Mouse (Mus musculus): Measurements from ENCODE around the gene St8sia1. TPM values are rescaled to one million over a fixed set of nuclear protein-coding genes. Genes with fewer than 3 reads are reported as not detected.

The St8sia1 gene
- total RNA-seq, 1 experiment from 2014 or later = 1.9 TPM

DNA sequence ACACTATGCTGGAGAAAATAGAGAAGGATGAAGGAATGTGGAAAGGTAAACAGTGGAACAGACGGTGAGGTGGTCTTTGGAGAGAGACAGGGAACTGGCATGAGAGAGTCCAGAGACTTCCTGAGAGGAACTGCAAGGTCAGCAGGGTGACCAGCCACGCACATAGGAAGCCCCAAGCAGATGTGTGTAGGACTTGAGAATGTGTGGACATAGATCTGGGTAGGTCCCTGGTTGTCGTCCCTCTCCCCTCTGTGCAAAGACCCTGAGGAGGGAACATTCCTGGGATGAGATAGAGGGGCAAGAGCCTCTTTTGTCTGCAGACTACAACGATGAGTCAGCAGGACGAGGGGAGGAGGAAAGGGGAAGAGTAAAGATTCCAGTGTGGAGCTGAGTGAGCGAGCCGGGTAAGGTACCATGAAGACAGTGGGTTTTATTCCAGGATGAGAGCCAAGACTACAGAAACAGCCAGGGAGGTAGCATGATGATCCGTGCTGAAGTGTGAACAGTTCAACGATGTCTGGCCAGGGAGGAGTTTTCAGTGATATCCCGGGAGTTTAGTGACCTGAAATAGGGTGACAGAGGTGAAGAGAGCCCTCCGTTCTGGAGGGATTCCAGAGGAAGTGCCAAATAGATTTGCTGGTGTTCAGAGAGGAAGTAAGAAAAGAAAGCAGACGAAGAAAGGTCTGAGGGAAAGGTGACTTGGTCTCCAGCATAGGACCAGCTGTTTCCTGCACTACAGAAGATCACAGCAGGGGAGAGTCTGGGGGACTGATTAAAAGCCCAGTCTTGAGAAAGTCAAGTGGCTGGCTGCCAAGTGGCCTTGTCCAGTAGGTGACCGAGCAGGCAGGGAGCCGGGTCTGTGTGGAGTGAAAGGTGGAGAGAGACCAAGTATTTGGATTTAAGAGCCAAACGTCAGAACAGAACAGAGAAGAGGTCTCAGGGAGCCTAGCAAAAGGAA lies 85.2 kb downstream of the St8sia1 start:
- no peak for ATAC-seq (ENCODE audit: extremely low read depth, insufficient number of reproducible peaks, low FRiP score, poor library complexity, severe bottlenecking)

DNA sequence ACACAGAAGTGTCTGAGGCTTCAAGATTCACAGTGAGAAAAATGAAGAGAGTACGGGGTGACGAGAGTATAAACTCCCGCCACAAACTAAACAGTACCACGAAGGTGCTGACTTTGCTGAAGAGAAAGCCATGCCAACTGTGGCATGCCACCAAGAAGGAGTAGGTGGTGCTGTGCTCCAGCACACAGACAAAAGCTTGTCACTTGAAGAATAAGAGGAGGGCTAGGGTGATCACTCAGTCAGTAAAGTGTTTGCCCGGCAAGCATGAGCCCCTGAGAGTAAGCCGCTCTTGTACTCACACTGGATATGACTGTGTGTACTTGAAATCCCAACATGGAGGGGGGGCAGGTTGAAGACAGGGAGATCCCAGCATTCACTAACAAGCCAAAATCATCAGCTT lies 87.0 kb downstream of the St8sia1 start:
- ATAC-seq (ENCODE audit: extremely low read depth, insufficient number of reproducible peaks, low FRiP score, poor library complexity, severe bottlenecking) = no peak

DNA sequence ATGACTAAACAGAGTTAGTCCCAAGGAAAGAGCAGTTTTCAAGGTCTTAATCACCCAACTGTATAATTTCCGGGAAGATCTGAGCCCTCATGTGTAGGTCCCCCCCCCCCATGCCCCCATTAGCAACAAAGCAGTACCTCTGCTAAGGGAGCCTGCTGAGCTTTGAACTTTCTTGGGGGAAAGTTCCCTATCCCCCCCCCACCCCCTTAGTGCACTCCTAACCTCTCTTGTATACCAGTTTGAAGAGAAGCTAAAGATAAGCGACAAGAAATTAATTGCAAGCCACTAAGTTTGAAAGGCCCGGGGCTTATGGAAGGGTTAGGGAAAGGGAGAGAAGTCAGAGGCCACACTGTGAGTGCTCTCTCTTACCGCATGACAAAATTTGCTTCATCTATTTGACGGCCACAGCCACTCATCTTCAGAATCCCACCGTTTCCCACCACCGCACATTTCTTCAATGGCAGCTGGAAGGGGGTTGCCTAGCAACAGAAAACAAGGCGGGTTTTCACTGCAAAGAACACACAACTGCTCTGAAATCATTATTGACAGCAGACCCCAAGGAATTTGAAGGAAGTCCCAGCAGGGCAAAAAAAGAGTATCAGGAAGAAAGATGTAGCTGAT lies 87.9 kb downstream of the St8sia1 start:
- ATAC-seq (ENCODE audit: extremely low read depth, insufficient number of reproducible peaks, low FRiP score, poor library complexity, severe bottlenecking) = no peak

DNA sequence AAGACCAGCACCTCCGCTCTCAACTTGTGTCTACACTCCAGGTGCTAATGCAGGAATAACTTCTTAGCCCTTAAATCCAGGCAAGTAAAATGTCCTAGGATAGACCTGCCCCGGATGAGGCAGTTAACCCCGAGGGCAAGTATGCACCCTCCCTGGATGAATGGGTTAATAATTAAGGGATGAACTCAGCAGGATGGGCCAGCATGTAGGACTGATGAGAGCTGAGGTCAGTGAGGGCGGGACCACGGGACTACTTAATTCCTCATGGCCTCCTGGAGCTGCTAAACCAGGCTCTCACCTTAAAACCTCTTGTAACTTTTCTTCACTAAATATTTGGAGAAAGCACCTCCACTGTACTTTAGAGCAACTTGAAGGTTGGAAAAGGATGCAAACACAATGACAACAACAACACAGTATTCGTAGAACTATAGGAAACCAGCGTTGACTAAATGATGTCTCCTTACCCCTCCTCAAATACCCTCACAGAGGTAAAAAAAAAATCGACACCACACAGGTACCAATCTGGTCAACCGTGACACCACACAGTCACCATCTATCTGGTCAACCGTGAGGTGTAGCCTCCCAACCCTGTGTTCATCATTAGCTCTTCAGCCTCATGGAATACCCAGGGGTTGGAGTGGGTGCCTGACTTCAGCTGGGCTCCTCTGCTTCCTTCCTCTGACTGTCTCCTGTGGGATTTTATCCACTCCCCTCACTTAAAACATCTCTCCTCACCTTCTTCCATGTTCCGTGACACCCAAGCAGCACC lies 90.3 kb downstream of the St8sia1 start:
- no peak for ATAC-seq (ENCODE audit: extremely low read depth, insufficient number of reproducible peaks, low FRiP score, poor library complexity, severe bottlenecking)

DNA sequence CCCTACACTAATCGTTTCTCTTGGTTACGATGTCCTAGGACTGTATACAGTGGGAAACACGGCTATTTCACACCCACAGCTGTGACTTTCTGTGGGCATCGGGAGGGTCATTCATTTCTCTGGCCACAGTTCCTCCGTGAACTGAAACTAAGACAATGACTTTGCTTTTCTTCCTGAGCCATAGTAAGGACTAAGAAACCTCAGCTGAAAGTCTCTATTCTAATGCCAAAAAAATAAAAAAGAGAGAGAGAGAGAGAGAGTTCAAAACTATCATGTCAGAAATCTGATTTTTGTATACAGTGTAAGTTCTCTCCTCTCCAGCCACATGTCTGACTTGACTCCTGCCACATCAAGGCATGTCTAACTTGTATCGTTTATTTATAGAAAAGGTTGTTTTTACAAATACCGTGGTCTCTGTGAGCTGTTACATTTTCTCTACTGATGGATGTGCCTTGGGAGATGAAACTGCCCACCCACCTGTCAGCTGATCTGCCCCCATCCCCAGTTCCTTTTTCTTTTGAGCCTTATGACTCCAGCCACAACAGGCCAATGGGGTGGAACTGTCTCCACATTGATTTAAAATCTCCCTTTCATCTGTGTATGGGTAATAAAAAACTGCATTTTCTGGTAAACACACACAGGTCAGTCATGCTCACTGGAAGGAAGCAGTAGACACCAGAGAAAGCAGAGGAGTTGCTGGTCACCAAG lies 94.4 kb downstream of the St8sia1 start:
- no peak for ATAC-seq (ENCODE audit: extremely low read depth, insufficient number of reproducible peaks, low FRiP score, poor library complexity, severe bottlenecking)

DNA sequence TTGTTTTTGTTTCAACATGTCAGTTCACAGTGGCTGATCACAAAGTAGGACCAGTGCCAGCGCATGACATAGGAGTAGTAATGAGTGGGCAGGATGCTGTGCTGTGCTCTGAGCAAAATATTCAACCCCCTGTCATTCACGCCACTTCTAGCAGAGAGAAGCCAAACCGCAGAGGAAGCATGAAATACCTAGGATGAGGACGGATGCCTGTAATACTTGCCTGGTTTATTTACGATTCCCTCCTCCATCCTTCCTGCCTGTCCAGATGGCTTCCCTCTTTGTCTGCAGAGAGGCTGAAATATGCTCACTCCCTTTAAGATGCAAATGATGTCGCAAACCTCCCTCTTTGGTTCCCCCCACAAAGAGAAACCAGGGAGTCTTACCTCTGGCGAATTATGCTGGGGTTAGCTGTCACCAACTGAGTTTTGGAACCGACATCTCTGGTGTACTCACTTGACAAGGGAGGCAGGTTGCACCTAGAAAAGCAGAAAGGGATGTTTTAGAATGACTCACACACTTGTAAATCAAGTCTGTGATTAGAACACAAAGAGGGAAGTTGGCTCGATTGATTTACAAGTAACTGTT lies 96.7 kb downstream of the St8sia1 start:
- 0 out of 2 replicates have a peak, but pooled peaks have one; percentile 19 for ATAC-seq (ENCODE audit: extremely low read depth, insufficient number of reproducible peaks, low FRiP score, poor library complexity, severe bottlenecking)

DNA sequence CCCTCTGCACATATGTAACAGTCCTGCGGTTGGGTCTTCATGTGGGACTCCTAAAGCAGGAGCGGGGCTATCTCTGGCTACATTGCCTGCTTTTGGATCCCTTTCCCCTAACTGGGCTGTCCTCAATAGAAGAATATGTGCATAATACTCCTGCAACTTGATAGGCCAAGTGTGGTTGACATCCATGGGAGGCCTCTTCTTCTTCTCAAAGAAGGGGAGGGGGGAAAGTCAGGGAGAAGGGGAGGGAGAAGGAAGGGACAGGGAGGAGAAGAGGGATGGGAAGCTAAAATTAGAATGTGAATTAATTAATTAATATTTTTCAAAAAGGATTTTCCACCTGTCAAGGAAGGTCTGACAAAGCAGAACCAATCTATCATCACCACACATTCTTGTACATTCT lies 97.2 kb downstream of the St8sia1 start:
- no peak for ATAC-seq (ENCODE audit: extremely low read depth, insufficient number of reproducible peaks, low FRiP score, poor library complexity, severe bottlenecking)

DNA sequence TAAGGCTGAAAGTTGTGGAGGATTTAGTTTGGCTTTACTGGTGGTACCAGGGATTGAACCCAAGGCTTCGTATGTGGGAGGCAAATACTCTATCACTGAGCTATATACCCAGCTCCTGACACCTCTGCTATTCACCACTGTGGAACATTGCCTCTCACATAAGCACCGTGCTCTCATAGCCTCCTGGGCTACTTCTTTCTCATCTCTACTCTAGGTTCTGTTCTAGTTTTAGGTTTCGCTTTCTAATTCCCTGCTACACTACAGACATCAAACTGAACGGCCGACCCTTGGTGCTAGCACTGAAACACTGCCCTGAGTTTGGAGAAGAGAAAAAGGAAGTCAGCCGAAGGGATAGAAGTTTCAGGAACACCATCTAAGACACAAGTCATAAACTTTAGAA lies 99.1 kb downstream of the St8sia1 start:
- ATAC-seq (ENCODE audit: extremely low read depth, insufficient number of reproducible peaks, low FRiP score, poor library complexity, severe bottlenecking) = no peak

DNA sequence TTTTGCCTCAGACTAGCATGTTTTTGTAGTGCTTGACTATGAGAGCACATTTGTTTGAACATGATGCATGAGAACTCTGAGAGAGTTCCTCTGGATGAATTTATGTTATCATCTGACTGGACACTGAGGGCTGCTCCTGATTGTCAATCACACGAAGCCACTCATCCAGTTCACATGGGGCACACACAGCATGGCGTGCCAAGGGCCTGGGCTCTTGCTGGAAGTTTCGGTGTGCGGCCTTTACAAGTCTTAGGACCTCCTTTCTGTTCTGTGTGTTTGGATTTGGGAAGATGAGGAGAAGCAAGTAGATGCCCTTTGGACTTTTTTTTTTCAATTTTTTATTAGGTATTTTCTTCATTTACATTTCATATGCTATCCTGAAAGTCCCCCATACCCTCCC lies 100.4 kb downstream of the St8sia1 start:
- no peak for ATAC-seq (ENCODE audit: extremely low read depth, insufficient number of reproducible peaks, low FRiP score, poor library complexity, severe bottlenecking)

DNA sequence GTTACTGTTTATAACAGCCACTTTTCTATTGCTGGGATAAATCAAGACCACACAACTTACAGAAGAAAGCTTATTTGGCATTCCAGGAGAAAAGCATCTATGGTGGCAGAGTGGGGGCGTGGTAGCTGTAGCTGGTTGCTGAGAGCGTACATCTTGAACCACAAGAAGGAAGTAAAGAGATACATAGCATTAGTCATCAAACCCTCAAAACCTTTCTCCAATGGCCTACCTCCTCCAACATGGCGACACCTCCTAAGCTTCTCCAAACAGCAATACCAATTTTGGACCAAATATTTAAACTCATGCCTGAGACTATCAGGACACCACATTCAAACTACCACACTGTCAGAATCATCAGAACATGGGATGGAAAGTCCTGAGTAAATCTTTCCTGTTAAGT lies 102.0 kb downstream of the St8sia1 start:
- 0 out of 2 replicates have a peak, but pooled peaks have one; percentile 34 for ATAC-seq (ENCODE audit: extremely low read depth, insufficient number of reproducible peaks, low FRiP score, poor library complexity, severe bottlenecking)

DNA sequence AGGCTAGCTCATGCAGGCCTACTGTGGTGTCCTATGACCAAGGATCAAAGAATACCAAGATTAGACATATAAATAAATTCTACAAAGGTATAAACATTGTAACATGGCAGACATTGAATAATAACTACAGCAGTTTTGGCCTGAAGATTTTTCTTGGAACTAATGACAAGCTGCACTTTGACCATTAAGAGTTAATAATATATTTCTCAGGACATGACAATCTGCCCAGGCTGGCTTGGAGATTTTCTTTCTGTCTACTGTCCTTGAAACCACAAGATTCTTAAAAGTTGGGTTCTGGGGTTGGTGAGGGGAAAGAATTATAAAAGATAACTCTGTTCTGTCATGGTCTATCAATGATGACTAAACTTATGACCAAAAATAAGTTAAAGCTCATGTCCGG lies 103.9 kb downstream of the St8sia1 start:
- ATAC-seq (ENCODE audit: extremely low read depth, insufficient number of reproducible peaks, low FRiP score, poor library complexity, severe bottlenecking) = no peak

DNA sequence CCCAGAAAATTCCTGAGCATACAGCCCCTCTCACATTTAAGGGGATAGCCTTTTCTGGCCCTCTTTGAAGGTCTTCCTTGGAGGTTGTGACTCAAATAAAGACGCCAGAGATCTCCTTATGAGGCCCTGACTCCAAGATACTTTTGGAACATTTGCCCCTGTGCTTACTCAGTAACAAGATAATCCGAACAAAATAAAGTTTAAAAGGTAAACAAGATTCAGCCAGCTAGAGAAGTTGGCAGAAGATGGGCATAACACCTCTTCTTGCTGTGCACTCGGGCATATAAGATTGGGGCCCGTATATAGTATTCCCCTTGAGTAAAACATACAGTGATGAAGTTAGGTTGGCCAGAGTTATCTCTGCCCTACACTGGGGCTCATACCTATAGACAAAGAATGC lies 104.3 kb downstream of the St8sia1 start:
- no peak for ATAC-seq (ENCODE audit: extremely low read depth, insufficient number of reproducible peaks, low FRiP score, poor library complexity, severe bottlenecking)

DNA sequence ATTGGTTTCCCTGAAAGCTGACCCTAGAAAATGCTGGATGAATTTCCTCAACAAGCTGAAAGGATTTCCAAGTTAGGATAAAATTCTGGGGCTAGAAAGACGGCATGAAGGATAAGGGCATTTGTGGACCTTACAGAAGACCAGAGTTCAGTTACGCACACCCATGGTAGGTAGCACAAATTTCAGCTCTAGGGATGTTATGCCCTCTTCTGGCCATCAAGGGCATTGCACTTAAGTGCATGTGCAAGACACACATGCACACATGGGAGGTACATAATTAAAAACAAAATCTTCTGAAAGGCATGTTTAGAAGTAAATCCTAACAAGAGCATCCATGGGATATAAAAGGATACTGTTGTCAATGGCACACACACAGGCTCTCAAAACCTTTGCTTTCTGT lies 105.3 kb downstream of the St8sia1 start:
- no peak for ATAC-seq (ENCODE audit: extremely low read depth, insufficient number of reproducible peaks, low FRiP score, poor library complexity, severe bottlenecking)

DNA sequence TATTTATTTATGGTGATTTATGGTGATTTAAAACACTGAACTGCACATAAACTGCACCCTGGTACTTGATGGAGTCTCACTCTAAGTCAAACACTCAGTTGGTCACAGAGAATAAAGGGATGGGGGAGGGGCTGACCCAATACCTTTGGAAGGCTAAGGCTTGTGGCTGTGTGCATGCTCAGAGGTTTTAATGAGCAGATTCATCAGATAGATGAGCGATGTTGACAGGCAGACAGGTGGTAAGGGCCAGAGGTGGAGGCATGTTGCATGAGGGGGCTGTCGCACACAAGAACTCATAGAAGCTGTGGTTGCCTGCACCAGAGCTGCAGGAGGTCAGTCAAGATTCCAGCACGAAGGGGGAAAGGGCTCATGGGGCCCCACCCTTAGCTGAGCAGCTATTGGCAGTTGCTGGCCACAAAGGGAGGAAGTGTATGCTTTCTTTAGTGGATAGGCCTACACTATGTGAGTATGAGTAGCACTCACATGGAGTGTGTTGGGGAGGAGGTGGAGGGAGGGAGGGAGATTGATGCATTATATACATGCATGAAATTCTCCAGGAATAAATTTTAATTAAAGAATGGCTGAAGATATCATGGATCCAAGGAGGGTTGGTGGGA lies 107.9 kb downstream of the St8sia1 start:
- no peak for ATAC-seq (ENCODE audit: extremely low read depth, insufficient number of reproducible peaks, low FRiP score, poor library complexity, severe bottlenecking)

DNA sequence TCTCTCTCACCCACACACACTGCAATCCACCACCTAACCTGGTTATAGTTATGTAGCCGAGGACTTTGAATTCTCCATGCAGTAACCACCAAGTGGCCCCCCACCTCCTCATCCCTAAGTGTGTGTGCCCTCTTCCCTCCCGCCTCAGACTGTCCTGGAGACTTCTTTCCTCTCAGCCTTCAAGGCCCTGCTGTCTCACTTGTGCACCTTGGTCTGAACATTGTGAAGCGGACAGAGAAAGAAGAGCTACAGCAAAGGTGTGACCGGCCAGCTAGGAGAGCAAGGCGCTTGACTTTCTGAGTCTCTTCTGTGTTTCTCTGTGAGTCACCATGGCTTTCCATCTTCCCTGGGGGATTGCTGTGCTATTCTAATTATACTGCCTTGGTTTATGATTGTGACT lies 108.5 kb downstream of the St8sia1 start:
- ATAC-seq (ENCODE audit: extremely low read depth, insufficient number of reproducible peaks, low FRiP score, poor library complexity, severe bottlenecking) = no peak

DNA sequence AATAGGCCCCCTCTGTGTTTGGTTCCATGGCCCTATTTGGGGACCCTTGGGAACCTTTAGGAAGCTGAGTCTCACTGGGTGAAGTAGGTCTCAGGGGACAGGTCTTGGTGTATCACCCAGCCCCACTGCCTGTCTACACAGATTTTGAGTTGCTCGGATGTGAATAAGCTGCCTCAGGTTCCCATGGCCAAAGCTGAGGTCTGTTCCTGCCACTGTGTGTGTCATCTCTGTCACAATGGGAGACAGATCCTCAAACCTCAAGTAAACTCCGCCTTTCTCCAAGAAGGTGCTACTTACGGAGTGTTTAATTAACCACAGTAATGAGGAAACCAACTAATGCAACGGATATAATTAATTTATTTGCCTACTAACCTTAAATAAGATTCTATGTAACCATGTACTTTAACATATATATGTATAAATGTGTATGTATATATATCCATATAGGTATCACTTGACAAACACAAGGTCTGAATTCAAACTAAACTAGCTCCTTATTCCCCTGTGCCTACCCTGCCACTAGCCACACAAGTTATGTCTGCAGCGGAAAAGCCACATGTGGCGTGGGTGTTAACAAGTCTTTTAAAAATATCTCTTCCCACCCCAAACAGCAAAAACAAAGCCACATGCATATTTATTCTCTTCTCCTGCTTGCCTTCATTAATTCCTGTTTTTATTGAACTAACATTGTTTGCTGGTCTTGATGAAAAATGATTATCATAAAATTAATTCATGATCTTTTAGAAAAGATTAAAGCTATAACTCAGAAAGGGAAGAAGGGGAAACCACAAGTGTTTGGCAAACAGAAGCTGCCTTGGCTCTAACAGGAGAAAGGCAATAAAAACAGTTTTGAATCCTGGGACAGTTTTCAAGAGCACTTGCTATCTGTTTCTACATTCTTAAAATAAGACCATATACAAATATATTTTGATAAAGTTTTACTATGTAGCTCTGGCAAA lies 111.6 kb downstream of the St8sia1 start:
- ATAC-seq (ENCODE audit: extremely low read depth, insufficient number of reproducible peaks, low FRiP score, poor library complexity, severe bottlenecking) = no peak

DNA sequence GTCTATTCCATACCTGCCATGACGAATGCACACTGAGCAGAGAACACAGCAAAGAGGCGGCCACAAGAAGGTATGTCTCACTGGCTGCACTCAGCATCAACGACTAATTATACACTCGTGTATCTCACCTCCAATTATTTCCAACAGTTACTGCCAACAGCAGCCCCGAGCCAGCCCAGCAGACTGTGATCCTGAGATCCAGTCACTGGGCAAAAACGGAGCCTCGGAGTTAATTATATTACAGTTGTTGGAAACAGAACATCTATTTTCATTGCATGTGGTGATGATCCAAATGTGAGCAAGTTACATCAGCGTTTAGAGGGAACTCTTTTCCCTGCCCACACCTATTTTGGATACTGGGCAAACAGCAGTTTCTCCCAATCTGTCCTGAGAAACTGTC lies 113.8 kb downstream of the St8sia1 start:
- ATAC-seq (ENCODE audit: extremely low read depth, insufficient number of reproducible peaks, low FRiP score, poor library complexity, severe bottlenecking) = no peak

Data from neutrophil, adult 5-6 weeks (primary cell).